ENCODE assay signal across 21 mouse cellular contexts in genomic region chr13:36096684-36097383, GRCm38 (mm10). TPM values are rescaled to one million over a fixed set of nuclear protein-coding genes. Genes with fewer than 3 reads are reported as not detected.
A peak's percentile ranks its signal among the peaks of the same experiment; 100 is the strongest.
DNase-seq lines count a peak whose midpoint lies in the region; ATAC-seq lines count a peak whose summit lies in the region.
"Had no signal": no experiment of that assay in that cellular context is flagged by ENCODE, and none has a peak within 500 bp of the region (broad histone marks: within the 10 kb centered on the region; RNA-seq: fewer than 3 reads in every experiment).

No protein-coding gene starts in this region.

- 35% methylated on average over 5 of the region's 5 CpGs for WGBS in liver, embryonic 11.5 days
- WGBS in heart, embryonic 12.5 days: 19% methylated on average over 5 of the region's 5 CpGs
- 11% methylated on average over 5 of the region's 5 CpGs for WGBS in liver, embryonic 13.5 days (ENCODE audit: insufficient replicate concordance)
- 89% methylated on average over 5 of the region's 5 CpGs for WGBS in midbrain, embryonic 13.5 days

- no peaks in the 10 kb centered on the region; the same call in 1 of the 2 replicates for H3K36me3 ChIP-seq in liver, embryonic 11.5 days (ENCODE audit: control insufficient read depth, insufficient read depth, low read length)
- no peaks in the 10 kb centered on the region for H3K36me3 ChIP-seq in heart, embryonic 12.5 days
- peaks cover 8% of the 10 kb centered on the region for H3K36me3 ChIP-seq in liver, embryonic 13.5 days
- peaks cover 4% of the 10 kb centered on the region for H3K36me3 ChIP-seq in midbrain, embryonic 13.5 days
- H3K36me3 ChIP-seq: hindbrain, embryonic 10.5 days; lung, embryonic 15.5 days; neural tube, embryonic 15.5 days had no signal

- H3K4me2 ChIP-seq in liver, embryonic 11.5 days: peak overlapping the region; percentile 26; the same call in 1 of the 2 replicates
- peak overlapping the region; percentile 36 for H3K4me2 ChIP-seq in heart, embryonic 12.5 days
- peak overlapping the region; percentile 26 for H3K4me2 ChIP-seq in liver, embryonic 13.5 days
- no peak overlapping the region for H3K4me2 ChIP-seq in midbrain, embryonic 13.5 days (replicated peaks)
- H3K4me2 ChIP-seq: embryonic facial prominence, embryonic 13.5 days; forebrain, embryonic 12.5 days; lung, embryonic 15.5 days; neural tube, embryonic 15.5 days had no signal

- no peak overlapping the region for H3K4me3 ChIP-seq in liver, embryonic 11.5 days (ENCODE audit: low read depth, low read length)
- no peak overlapping the region for H3K4me3 ChIP-seq in heart, embryonic 12.5 days
- no peak overlapping the region for H3K4me3 ChIP-seq in liver, embryonic 13.5 days (replicated peaks)
- H3K4me3 ChIP-seq in midbrain, embryonic 13.5 days (replicated peaks): no peak overlapping the region
- H3K4me3 ChIP-seq: embryonic facial prominence, embryonic 13.5 days; forebrain, embryonic 12.5 days; hindbrain, embryonic 10.5 days; lung, embryonic 15.5 days; myocyte; neural tube, embryonic 15.5 days had no signal

- H3K27me3 ChIP-seq in liver, embryonic 11.5 days (replicated peaks; ENCODE audit: control insufficient read depth, insufficient read depth, low read length): no peaks in the 10 kb centered on the region
- no peaks in the 10 kb centered on the region for H3K27me3 ChIP-seq in heart, embryonic 12.5 days (replicated peaks)
- H3K27me3 ChIP-seq in liver, embryonic 13.5 days: no peaks in the 10 kb centered on the region
- H3K27me3 ChIP-seq in midbrain, embryonic 13.5 days: no peaks in the 10 kb centered on the region
- H3K27me3 ChIP-seq: embryonic facial prominence, embryonic 13.5 days; forebrain, embryonic 12.5 days; lung, embryonic 15.5 days; neural tube, embryonic 15.5 days had no signal

- DNase-seq in liver, embryonic 11.5 days (ENCODE audit: low spot score): no peak
- no peak for DNase-seq in liver
- peak; percentile 23 for DNase-seq in liver, embryonic 13.5 days
- no peak for DNase-seq in adrenal gland, adult 2 months
- DNase-seq in right cerebral cortex, adult 18-20 months: no peak
- no peak for DNase-seq in cerebellum, postnatal 25 days
- DNase-seq: adrenal gland, postnatal 14 days; cerebellum, adult 2 months; gastrocnemius, postnatal 25 days; kidney, adult 8-10 months; midbrain, embryonic 14.5 days; thymus, adult 18-20 months had no signal

- H3K9me3 ChIP-seq in liver, embryonic 11.5 days (ENCODE audit: control insufficient read depth, low read length): no peaks in the 10 kb centered on the region
- no peaks in the 10 kb centered on the region for H3K9me3 ChIP-seq in heart, embryonic 12.5 days (replicated peaks)
- no peaks in the 10 kb centered on the region for H3K9me3 ChIP-seq in liver, embryonic 13.5 days (replicated peaks)
- no peaks in the 10 kb centered on the region for H3K9me3 ChIP-seq in midbrain, embryonic 13.5 days
- H3K9me3 ChIP-seq: embryonic facial prominence, embryonic 13.5 days; forebrain, embryonic 12.5 days; hindbrain, embryonic 10.5 days; lung, embryonic 15.5 days; neural tube, embryonic 15.5 days had no signal

- peaks cover 10% of the 10 kb centered on the region; the same call in 1 of the 2 replicates for H3K4me1 ChIP-seq in liver, embryonic 11.5 days (replicated peaks; ENCODE audit: control insufficient read depth, insufficient read depth, low read length)
- H3K4me1 ChIP-seq in heart, embryonic 12.5 days (replicated peaks): peaks cover 12% of the 10 kb centered on the region
- H3K4me1 ChIP-seq in liver, embryonic 13.5 days (replicated peaks): peaks cover 30% of the 10 kb centered on the region
- H3K4me1 ChIP-seq in midbrain, embryonic 13.5 days (replicated peaks): no peaks in the 10 kb centered on the region
- H3K4me1 ChIP-seq: embryonic facial prominence, embryonic 13.5 days; forebrain, embryonic 12.5 days; hindbrain, embryonic 10.5 days; lung, embryonic 15.5 days; neural tube, embryonic 15.5 days had no signal

- peak overlapping the region; percentile 77 for H3K27ac ChIP-seq in liver, embryonic 11.5 days (ENCODE audit: low read depth, low read length)
- peak overlapping the region; percentile 70 for H3K27ac ChIP-seq in heart, embryonic 12.5 days (ENCODE audit: poor library complexity, severe bottlenecking)
- H3K27ac ChIP-seq in liver, embryonic 13.5 days: peak overlapping the region; percentile 82
- H3K27ac ChIP-seq in midbrain, embryonic 13.5 days: no peak overlapping the region
- H3K27ac ChIP-seq: embryonic facial prominence, embryonic 13.5 days; forebrain, embryonic 12.5 days; hindbrain, embryonic 10.5 days; lung, embryonic 15.5 days; macrophage; neural tube, embryonic 15.5 days had no signal

- H3K9ac ChIP-seq in liver, embryonic 11.5 days (ENCODE audit: low read depth, low read length): no peak overlapping the region
- no peak overlapping the region for H3K9ac ChIP-seq in heart, embryonic 12.5 days
- H3K9ac ChIP-seq in liver, embryonic 13.5 days: no peak overlapping the region
- H3K9ac ChIP-seq in midbrain, embryonic 13.5 days (replicated peaks): no peak overlapping the region
- H3K9ac ChIP-seq: embryonic facial prominence, embryonic 13.5 days; forebrain, embryonic 12.5 days; lung, embryonic 15.5 days; neural tube, embryonic 15.5 days had no signal

- ATAC-seq in liver, embryonic 11.5 days (replicated peaks; ENCODE audit: low FRiP score): peak; percentile 86
- peak; percentile 57 for ATAC-seq in heart, embryonic 12.5 days (ENCODE audit: insufficient number of reproducible peaks, low FRiP score)
- peak; percentile 86 for ATAC-seq in liver, embryonic 13.5 days (ENCODE audit: low read depth)
- no peak for ATAC-seq in midbrain, embryonic 13.5 days

RNA-seq across cellular contexts. Expression of gene Fars2, which starts 20.4 kb away (rescaled TPM):
- polyA plus RNA-seq in liver, embryonic 11.5 days (2014; fragmentation: Nextera tagmentation; extraction: Ambion mirVana): 27.7 and 31.0 TPM in 2 replicates
- polyA plus RNA-seq in heart, embryonic 12.5 days (2016; fragmentation: Nextera tagmentation; extraction: Ambion mirVana): 46.3 and 48.3 TPM in 2 replicates
- polyA plus RNA-seq in liver, embryonic 13.5 days (2015; fragmentation: Nextera tagmentation; extraction: Ambion mirVana): 27.4 and 31.4 TPM in 2 replicates
- total RNA-seq in adrenal gland, adult 2 months (2021): 100 to 1,000 TPM in 1 of 2 experiments, 10 to 100 TPM in 1; 87.8 to 121 TPM
- 61.9 and 73.5 TPM in 2 replicates for polyA plus RNA-seq in adrenal gland, adult 2 months (2012; rRNA removed)
- polyA plus RNA-seq in midbrain, embryonic 13.5 days (2015; fragmentation: Nextera tagmentation; extraction: Ambion mirVana): 29.5 and 31.7 TPM in 2 replicates

RNA-seq across cellular contexts. Expression of gene Lyrm4, which starts 20.5 kb away (rescaled TPM):
- polyA plus RNA-seq in liver, embryonic 11.5 days (2014; fragmentation: Nextera tagmentation; extraction: Ambion mirVana): 40.2 and 41.7 TPM in 2 replicates
- polyA plus RNA-seq in heart, embryonic 12.5 days (2016; fragmentation: Nextera tagmentation; extraction: Ambion mirVana): 21.0 and 24.1 TPM in 2 replicates
- polyA plus RNA-seq in liver, embryonic 13.5 days (2015; fragmentation: Nextera tagmentation; extraction: Ambion mirVana): 27.1 and 27.8 TPM in 2 replicates
- total RNA-seq in adrenal gland, adult 2 months (2021): 10 to 100 TPM; 21.0 to 27.3 TPM
- 12.2 and 13.3 TPM in 2 replicates for polyA plus RNA-seq in adrenal gland, adult 2 months (2012; rRNA removed)
- polyA plus RNA-seq in midbrain, embryonic 13.5 days (2015; fragmentation: Nextera tagmentation; extraction: Ambion mirVana): 33.4 and 35.3 TPM in 2 replicates
